Mouse (Mus musculus): ENCODE data around the gene Kcp.

Kcp gene

DNA sequence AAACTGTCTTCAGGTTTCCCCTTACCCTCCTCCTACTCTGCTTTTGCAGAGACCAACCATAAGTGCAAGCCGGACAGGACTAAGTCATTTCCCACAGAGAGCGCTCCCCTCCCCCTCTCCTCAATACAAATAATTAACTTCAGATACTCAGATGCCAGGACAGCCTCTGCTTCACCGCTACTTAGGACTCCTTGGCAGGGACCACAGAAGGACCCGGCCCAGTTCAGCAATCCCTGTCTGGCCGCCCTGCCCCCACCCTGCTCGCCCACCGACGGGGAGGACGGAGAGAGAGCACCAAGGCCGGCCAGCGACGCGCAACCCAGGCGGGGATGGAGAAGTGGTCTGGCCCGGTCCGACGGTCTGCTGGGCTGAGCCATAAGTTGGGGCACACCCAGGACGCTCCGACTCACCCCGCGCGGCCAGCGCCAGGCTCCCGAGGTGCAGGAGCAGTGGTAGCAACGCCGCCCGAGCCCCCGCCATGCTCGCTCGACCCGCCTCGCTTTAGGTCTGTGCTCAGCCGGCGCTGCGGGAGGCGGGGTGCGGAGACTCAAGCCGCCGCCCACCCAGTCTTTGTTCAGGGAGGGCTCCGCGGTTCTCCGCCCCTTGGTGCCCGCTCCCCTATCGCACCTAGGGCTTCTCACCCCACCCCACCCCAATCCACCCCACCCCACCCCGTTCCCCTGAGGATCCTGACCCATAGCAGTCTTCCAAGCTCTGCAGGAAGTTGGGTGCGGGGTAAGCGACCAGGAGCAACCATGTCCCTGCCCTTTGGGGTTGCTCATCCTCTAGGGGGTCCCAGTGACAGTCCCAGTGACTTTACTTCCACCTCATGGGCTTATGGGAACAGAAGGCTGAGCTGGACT lies at the start of gene Kcp:
Kcp (minus strand) TSS at position 506 of the 863 bp plus-strand sequence.
- peak; percentile 20 for DNase-seq (ENCODE audit: low read depth, low spot score)

DNA sequence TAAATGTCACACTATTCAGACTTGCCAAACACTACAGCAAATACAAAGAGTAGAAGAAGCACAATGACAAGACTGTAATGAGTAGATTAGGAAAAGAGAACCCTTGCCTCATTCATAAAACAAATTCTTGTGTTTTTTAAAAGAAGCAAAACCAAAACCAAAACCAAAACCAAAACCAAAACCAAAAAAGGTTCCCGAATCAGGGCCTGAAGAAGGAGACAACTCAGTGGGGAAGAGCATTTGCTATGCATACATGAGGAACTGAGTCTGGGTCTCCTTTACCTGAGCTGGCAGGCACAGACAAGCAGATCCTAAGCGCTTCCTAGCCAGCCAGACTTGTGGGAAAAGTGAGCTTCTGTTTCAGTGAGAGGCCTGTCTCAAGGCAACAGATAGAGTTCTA lies 49.4 kb upstream of the Kcp start:
- peak; percentile 17 for DNase-seq (ENCODE audit: low read depth, low spot score)

DNA sequence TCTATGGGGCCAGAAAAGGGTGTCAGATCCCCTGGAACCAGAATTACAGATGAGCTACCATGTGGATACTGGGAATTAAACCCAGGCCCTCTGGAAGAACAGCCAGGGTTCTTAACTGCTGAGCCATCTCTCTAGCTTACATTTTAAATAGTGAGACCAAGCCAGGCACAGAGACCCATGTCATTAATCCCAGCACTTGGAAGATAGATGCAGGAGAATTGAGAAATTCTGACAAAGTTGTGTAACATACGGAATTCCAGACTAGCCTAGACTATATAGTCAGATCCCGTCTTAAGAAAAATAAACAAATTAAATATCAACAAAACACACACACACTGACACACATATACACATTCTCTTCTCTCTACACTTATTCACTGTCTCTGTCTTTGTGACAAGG lies 44.8 kb upstream of the Kcp start:
- no peak for DNase-seq (ENCODE audit: low read depth, low spot score)

DNA sequence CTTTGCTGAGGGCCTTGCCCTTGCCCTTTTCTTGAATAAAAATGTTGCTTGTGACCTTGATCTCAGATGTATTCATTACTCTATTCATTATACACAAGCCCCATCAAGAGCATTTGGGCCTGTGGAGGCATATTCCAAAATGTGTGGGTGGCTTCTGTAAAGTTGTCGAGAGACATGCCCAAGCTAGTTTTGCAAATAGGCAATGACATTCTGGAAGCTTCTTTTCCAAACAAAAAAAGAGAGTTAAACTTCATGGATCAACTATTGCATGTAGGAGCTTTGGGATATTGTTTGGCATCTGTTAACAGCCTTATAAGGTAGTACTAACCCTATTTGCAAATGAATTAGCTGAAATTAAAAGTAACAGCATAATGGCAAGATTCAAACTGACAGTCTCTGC lies 40.3 kb upstream of the Kcp start:
- no peak for DNase-seq (ENCODE audit: low read depth, low spot score)

DNA sequence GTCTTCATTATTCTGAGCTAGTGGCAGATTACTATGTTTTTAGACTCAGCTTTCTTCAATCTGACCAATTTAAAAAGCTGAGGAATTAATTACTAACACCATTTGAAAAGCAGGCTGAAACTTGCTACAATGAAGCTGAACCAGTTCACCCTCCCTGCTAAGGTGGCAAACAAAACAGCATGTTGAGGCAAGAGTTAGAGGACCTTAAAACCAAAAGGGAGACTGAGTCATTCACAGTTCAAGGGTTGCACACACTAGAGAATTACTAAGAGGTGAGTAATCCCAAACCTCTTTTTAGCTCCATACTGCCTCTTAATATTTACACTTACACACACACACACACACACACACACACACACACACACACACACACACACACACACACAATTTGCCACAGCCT lies 39.8 kb upstream of the Kcp start:
- DNase-seq (ENCODE audit: low read depth, low spot score) = no peak

DNA sequence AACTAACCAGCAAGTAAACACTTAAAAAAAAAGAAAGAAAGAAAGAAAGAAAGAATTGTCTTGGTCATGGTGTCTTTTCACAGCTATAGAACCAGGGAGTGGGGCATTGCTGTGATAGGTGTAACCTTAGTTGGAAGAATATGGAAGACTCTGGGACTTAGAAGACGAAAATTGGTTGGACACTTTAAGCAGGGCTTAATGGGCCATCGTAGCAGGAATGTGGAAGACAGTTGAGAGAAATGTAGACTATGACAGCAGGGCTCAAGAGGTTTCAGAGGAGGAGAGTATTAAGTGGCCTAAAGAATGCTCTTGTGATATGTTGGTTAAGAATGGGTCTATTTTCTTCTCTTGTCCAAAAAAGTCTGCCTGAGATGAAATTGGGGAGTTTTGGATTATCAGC lies 37.9 kb upstream of the Kcp start:
- DNase-seq (ENCODE audit: low read depth, low spot score) = no peak

DNA sequence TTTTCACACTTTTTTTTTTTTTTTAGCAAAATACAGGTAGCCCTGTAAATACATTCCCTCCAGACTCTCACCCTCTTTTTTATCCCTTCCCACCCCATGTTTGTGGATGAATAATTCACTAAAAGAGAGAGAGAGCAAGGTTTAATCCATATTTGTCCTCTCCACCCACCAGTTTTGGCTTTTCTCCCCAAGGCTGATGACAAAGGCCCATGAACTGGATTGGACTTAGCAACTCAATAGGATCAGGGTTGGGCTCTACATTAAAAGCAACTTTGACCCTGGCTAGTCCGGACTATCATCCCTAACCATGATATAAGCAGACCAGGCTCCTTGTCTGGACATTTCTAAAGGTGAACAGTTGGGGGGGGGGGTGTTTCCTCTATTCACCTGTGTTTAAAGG lies 33.2 kb upstream of the Kcp start:
- no peak for DNase-seq (ENCODE audit: low read depth, low spot score)

DNA sequence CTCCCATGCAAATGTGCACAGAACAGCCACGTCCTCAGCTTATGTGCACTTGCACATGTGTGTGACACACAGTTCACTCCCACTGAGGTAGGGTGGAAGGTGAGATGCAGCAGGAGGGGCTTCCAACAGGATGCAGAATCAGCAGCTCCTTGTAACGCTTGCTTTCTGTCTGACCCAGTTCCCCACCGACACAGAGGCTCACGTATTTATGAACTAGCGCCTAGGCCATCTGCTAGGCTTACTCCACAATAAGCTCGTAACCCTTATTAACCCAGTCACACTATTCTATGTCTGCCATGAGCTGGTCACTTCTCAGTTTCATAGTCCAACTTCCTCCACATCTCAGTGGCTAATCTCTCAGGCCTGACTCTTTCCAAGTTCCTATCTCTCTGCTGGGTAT lies 32.5 kb upstream of the Kcp start:
- no peak for DNase-seq (ENCODE audit: low read depth, low spot score)

DNA sequence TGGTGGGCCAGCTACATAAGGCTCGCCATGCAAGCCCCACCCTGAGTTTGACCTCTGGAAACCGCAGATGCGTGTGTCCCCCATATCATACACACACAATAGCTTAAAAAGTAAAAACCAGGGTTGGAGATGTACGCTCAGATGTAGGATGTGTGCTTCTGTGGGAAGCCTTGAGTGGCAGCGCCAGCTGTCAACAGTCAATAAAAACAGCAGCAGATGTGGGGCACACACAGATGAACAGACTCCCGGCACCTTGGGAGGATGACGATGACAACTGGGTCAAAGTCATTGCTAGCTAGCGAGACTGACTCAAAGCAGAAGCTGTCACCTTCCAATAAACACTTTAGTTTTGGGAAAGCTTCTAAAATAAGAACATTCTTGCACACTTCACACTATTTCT lies 31.8 kb upstream of the Kcp start:
- no peak for DNase-seq (ENCODE audit: low read depth, low spot score)

DNA sequence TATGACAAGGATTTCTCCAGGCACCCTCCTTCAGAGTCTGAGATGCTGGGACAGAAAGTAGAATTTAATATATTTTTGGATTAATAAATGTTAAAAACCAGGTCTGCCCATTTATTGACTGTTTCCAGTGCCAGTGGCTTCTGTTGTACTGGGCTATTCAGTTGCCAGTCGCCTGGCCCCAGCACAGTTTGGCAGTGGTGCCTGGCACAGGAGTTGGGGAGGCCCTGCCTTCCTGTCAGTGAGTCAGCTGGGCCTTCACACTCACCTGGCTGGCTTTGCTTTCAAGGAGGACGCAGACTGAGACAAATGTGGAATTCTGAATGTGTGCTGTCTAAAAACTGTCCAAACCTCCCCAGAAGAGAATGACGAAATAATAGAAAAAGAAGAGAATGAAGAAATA lies 29.5 kb upstream of the Kcp start:
- no peak for DNase-seq (ENCODE audit: low read depth, low spot score)

DNA sequence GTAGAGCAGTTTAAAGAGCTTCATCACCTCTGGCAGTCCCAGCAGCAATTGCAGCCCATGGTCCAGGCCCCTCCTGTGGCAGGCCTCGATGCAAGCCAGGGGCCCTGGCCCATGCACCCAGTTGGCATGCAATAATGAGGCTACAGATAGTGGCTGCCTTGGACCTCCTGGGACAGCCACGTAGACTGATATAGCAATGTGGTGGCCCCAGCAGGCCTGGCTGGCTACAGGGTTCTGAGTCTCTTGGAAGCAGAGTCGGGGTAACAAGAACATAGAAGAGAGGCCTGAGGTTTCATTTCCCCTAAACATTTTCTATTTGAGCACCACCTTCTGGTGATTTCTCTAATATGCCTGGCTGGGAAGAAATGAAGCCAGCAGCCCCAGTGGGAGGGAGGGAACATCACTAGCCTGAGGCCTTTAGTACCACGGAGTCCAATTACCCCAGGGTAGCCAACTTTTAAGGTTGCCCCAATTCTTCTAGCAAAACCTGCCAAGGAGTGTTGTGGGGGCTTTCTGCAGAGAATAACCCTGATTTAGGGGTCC lies 29.0 kb upstream of the Kcp start:
- DNase-seq (ENCODE audit: low read depth, low spot score) = peak; percentile 29

DNA sequence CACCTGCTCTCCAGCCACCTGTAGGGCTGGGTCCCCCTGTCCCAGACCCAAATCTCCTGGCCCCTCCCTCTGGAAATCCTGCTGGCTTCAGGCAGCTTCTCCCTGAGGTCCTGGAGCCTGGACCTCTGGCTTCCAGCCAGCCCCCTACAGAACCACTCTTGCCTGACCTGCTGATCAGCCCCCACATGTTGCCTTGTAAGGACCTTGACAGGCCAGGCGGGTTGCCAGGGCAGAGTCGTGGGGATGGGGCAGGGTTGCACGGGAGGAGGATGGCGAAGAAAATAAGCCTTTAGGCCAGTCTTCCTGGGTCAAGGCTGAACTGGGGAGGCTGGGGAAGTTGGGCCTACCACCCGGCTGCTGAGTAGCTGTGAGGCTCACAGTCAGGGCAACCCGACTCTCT lies 27.6 kb upstream of the Kcp start:
- DNase-seq (ENCODE audit: low read depth, low spot score) = no peak

DNA sequence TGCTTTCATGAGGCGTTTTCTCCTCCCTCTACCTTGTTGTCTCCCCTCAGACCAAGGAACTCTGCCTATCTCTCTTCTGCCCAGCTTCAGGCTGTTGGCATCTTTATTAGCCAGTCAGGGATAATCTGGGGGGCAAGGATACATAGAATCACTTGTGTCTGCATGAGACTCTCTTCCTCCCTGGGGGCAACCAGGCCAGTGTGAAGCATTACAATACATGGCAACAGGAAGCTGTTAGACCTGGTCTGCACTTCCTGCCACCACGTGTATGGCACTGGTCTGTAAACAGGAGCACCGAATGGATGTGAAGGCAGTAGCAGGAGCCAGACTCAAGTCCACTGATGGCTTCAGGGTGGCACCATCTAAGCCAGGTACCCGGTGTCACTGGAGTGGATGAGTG lies 22.3 kb upstream of the Kcp start:
- peak; percentile 23 for DNase-seq (ENCODE audit: low read depth, low spot score)

DNA sequence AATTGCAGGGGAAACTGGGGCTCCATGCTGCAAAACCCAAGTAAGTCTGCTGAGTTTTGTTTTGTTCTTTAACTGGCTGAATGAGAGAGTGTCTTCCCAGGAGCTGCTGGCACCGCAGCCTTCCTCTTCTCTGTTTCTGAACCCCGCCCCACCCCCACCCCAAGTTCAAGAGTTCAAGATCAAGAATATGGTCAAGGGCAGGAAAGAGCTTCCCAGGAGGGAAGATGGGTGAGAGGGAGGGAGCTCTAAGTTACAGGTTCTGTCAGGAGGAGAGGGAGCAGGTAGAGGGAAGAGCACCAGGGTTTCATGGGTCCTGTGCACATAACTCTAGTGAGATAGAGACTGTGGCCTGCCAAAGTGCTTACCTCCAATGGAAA lies 21.7 kb upstream of the Kcp start:
- no peak for DNase-seq (ENCODE audit: low read depth, low spot score)

DNA sequence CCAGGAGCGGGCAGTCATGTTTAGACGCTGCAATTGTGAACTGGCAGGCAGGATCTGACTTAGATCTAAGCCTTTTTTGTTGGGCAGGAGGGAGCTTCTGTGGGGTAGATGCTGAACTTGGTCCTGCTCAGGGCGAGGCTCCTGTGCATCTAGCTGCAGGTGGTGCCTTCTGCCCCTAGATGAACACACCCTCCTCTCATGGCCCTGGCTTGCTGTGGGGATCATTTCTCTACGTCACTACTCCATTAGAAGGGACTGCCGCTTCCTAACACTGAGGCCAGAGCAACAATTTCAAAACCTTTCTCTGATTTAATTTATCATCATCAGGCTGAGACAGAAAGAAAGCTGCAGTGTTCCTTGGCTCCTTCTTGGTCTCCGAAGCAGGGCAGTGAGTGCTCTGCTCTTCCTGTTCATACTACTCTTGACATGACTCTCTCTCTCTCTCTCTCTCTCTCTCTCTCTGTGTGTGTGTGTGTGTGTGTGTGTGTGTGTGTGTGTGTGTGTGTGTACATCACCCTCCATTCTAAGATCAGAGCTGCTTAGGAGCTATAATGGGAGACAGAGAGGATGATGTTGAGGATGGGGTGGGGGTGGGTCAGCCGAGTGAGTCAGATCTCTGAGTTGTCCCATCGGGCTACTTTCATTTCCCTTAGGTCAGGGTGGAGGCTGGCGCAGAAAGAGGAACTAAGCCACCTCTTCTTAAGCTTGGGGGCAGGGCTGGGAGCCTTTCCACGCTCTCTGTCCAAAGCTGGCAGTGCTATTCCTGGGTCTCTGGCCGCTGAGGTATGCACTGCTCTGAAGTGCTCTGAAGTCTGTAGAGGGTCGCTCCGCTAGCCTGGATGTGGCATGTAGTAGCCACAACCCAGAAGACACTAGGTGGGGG lies 21.1 kb upstream of the Kcp start:
- peak; percentile 42 for DNase-seq (ENCODE audit: low read depth, low spot score)

DNA sequence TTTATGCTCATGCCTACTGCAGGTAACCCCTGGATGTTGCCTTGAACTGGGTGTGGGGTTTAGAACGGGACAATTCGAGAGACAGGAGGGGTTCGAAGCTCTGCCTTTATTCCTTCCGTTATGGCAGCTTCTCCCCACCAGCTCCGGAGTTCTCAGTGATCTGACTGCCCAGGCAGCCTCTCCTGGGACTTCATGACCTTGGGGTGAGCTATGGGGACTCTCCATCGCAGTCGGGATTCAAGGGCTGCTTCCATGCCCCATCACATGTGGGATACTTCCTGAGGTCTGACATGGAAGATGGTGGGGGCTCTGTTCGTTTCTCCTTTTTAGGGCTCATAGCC lies 20.4 kb upstream of the Kcp start:
- DNase-seq (ENCODE audit: low read depth, low spot score) = no peak

DNA sequence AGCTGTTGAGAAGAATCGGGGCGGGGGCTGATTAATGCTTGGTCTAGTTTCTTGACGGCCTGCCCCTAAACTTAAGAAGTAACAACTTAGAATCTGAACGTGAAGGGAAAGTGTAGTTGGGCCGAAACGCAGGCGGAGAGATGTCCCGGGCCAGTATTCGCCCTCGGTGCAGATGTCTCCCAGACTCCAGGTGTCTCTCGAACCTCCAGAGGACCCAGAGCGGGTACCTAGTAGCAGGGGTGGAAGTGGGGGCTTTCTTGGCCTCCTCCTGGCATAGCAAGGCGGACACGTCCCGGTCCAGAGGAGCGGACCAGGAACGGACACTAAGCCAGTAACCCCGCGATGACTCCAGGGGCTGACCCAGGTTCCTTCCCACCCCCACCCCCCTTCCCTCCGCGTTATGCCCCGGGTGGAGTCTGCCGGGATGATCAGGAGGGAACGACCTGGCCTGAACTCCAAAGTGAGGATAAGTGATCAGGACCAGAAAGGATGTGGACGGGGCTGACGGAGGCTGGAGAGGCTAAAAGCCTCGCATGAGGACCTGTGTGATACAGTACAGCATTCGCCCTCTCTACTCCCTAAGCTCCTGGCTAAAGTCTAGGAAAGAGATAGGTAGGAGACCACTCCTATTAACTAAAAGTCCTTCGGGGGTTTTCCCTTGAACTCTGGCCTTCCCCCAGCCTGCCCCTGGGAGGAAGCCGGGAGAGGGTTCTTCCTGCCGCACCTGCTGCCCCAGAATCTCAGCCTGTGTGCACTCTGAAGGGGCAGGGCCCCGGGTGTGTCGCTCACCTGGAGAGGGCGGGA lies 19.8 kb upstream of the Kcp start:
- peak; percentile 44 for DNase-seq (ENCODE audit: low read depth, low spot score)

DNA sequence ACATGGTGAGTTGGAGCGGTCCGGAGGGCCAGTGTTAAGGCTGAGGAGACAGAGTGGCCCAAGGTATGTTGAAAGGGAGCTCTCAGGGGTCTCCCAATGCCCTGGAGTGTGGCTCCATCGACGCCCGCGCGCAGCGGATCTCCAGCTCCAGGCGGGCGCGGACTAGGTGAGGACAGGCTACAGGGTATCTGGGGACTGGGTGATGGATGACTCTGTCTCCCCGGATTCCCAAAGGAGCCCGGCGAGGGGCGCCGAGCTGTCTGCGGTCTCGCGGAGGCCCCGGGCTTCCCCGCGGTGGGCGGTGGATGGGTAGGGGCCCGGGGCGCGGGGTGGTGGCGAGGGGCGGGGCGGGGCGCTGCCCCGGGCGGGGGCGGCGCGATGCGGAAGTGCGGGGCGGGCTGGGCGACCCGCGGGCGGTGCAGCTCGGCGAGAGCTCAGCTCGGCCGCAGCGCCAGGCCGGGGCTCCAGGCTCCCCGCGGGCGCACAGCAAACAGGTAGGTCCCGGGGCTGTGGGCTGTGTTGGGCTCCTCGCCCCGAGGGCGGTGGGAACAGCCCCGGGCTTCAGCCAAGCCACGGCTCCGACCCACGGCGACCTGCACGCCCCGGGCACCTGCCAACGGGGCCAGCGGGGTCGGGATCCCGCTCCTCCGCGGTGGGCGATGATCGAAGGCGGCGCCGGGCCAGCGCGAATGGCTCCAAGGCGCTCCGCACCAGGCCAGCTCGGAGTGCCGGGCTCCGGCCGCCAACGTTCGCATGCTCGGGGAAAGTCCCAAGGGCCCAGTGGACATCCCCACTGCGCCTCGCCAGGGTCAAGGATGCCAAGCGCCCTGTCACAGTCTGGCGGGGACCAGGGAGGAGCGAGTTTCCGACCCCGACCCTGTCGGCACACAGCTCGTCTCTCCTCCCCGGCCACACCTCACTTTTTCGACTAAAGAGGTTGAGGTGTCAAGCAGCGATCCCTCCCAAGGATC lies 18.8 kb upstream of the Kcp start, which contains the start of gene Irf5:
Irf5 (plus strand) TSS at position 345 of the 971 bp plus-strand sequence.
- DNase-seq (ENCODE audit: low read depth, low spot score) = peak; percentile 74

DNA sequence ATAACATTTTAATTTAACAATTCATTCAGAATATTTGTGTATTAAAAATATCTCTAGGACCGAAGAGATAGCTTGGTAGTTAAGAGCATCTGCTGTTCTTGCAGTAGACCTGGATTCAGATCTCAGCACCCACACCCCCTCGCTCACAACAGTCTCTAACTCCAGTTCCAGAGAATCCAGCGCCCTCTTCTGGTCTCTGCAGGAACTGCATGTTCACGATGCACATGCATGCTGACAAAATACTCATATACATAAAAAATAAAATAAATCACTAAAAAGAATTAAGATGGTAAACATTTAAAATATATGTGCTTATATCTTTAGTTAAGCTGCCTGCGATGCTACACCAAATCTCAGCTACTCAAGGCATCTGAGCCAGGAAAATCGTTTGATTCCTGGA lies 17.5 kb upstream of the Kcp start:
- DNase-seq (ENCODE audit: low read depth, low spot score) = peak; percentile 76

DNA sequence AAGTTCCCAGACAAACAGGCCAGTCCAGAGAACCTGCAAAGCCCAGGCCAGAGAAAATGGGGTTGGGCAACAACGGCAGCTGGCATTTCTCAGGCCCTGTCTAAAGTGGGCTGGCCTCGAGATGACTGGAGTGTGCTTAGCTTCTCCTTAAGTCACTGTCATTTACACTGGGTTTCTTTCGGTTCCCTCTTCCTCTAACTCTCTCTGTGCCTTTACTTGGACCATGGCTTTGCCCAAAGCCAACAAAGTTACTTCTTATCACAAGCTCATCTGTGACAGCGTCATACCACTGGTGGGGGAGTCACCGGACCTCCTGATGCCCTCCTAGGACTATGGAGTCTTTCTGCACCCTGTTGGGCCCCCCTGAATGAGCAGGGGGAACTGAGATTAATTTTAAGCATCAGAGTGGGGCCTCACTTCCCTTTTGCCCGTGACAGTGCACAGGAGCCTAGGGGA lies 16.3 kb upstream of the Kcp start:
- DNase-seq (ENCODE audit: low read depth, low spot score) = no peak
